Mouse (Mus musculus): ENCODE results near the gene Shisa9.

- TF ChIP-seq CTCF (IDR thresholded peaks at IDR 0.05; ENCODE audit: control insufficient read depth, insufficient read depth, insufficient replicate concordance, low read depth, low read length): no peak
- no peak for TF ChIP-seq POLR2A (IDR thresholded peaks at IDR 0.05; ENCODE audit: control insufficient read depth, low read depth, low read length)
Measured at GRCm38 (mm10) chr16:12214018-12214417, 230.1 kb downstream of the Shisa9 start.

Measured in testis, adult 2 months (tissue).